Mouse (Mus musculus): ENCODE results near the gene Gm49387.

Gm49387 gene

GRCm38 (mm10) chr14:31531506-31532148, 109.1 kb downstream of the Gm49387 start:
- DNase-seq (ENCODE audit: low spot score in 2 of 2) = no peak

- DNase-seq (ENCODE audit: low spot score in 2 of 2) = no peak
Observed at GRCm38 (mm10) chr14:31530847-31531246, 109.8 kb downstream of the Gm49387 start.

DNA sequence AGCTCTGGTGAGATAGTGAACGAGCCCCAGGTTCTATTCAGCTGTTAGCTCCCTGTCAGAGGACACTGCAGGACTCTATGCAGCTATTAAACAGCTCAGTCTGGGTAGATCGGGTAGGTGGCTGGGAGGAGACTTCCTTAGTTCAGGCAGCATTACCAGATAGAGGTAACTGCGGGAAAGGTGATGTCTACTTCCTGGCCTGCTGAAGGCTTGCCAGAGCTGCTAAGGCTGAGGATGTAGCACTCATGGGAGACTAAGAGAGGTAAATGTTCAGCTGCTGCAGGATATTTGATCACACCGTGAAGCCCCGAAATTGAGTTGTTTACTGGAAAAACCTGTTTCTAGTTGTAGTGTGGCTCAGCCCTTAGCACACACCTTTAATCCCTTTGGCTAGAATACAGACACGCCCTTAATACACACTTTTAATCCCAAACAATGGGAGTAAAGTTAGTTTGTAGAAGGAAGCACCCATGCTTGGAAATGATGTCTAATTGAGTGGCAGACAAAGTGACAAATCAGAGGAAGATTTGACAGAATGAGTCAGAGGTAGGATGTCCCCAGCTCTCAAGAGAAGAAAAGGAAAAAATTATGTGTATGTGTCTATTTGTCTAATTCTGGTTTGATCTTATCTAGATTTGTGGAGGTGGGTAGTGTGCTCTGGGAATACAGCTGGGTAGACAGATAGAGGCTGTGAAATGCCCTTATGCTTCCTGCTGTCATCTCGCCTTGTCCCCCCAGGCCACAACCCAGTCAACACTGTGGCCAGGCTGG, 115.5 kb downstream of the Gm49387 start:
- no peak for DNase-seq (ENCODE audit: low spot score in 2 of 2)

DNA sequence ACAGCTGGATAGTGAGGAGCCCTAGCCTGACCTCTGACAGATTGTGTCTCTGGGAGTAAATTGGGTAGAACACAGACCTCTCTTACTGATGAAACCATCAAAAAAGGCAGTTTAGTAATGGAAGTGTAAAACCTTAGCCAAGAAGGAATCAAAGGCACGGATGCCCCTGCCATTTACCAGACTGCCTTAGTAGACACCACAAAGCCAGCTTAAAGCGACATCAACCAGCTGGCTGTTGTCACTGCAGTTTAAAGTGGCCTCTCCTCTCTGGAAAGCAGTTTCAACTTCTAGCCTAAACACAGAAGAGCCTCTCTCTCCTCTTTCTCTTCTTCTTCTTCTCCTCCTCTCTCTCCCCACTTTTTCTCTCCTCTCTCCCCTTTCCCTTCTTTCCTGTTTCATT, 119.4 kb downstream of the Gm49387 start:
- DNase-seq (ENCODE audit: low spot score in 2 of 2) = no peak

- no peak for DNase-seq (ENCODE audit: low spot score in 2 of 2)
Observed at GRCm38 (mm10) chr14:31519165-31519564, 121.5 kb downstream of the Gm49387 start.

GRCm38 (mm10) chr14:31515895-31516294, 124.8 kb downstream of the Gm49387 start:
- DNase-seq (ENCODE audit: low spot score in 2 of 2) = no peak

- DNase-seq (ENCODE audit: low spot score in 2 of 2) = no peak
Observed at GRCm38 (mm10) chr14:31510322-31510721, 130.4 kb downstream of the Gm49387 start.

GRCm38 (mm10) chr14:31509911-31510310, 130.8 kb downstream of the Gm49387 start:
- no peak for DNase-seq (ENCODE audit: low spot score in 2 of 2)

GRCm38 (mm10) chr14:31506456-31506855, 134.2 kb downstream of the Gm49387 start:
- no peak for DNase-seq (ENCODE audit: low spot score in 2 of 2)

- no peak for DNase-seq (ENCODE audit: low spot score in 2 of 2)
Observed at GRCm38 (mm10) chr14:31503406-31503805, 137.3 kb downstream of the Gm49387 start.
